Mouse (Mus musculus): ENCODE results near the gene Rpl12.

DNA sequence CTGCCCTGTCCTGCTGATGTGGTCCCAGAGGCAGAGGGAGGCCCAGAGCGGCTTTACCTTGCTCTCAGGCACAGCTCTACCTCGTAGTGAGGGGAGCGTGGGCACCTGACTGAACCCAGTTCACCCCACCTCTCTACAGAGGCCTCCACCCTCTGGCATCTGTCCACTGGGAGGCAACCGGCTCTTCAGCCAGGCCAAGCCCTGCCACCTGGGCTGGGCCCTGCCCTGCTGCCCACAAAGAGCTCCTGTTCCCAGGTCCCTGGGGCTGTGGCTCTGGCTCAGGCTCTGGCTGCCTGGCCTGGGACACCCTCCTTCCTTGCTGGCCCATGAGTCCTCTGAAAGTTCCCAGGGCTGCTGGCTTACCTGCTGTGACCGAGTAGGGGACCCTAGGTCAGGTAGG is 47.0 kb upstream of the Rpl12 start:
- no peak for TF ChIP-seq TAL1 (IDR thresholded peaks at IDR 0.05; ENCODE audit: low read length)
- TF ChIP-seq GATA1 (IDR thresholded peaks at IDR 0.05; ENCODE audit: low read length): no peak

Measured in erythroblast, embryonic 14.5 days (primary cell).